Mouse (Mus musculus) forebrain, embryonic 12.5 days (tissue): ENCODE results near the gene Rasd2. TPM values are rescaled to one million over a fixed set of nuclear protein-coding genes. Genes with fewer than 3 reads are reported as not detected.

Experiments
- ATAC-seq: fragments of 200-750 bp; cut with Nextera tagmentation; 2 replicates; pipeline ENCODE4 v1.8.0; 2017; ENCODE audit warnings: moderate TSS enrichment; ENCODE audit not compliant: low FRiP score
- H3K27ac ChIP-seq: fragments of 300-500 bp; sonication (generic); 2 replicates; pipeline ENCODE4 v1.5.1; 2016; ENCODE audit warnings: mild to moderate bottlenecking
- H3K27me3 ChIP-seq: fragments of 300-500 bp; sonication (generic); 2 replicates; pipeline ENCODE4 v1.6.1; 2016; ENCODE audit warnings: mild to moderate bottlenecking
- H3K36me3 ChIP-seq: fragments of 300-500 bp; sonication (generic); replicated peaks from 2 replicates; pipeline ENCODE4 v1.6.1; 2016; ENCODE audit warnings: mild to moderate bottlenecking
- H3K4me1 ChIP-seq: fragments of 300-500 bp; sonication (generic); 2 replicates; pipeline ENCODE4 v1.6.1; 2016
- H3K4me2 ChIP-seq: fragments of 300-500 bp; sonication (generic); 2 replicates; pipeline ENCODE4 v1.6.1; 2016; ENCODE audit warnings: mild to moderate bottlenecking, moderate library complexity
- H3K4me3 ChIP-seq: fragments of 300-500 bp; sonication (generic); replicated peaks from 2 replicates; pipeline ENCODE4 v1.5.1; 2016; ENCODE audit warnings: mild to moderate bottlenecking
- H3K9ac ChIP-seq: fragments of 300-500 bp; sonication (generic); 2 replicates; pipeline ENCODE4 v1.6.1; 2016; ENCODE audit warnings: mild to moderate bottlenecking
- H3K9me3 ChIP-seq: fragments of 300-500 bp; sonication (generic); 2 replicates; pipeline ENCODE4 v1.6.1; 2016
- WGBS: fragments of 180-500 bp; shearing (Covaris S2); methylation state at CpG from one replicate; pipeline ENCODE4 v1.1.7; 2016; 5-methylcytosine and 5-hydroxymethylcytosine counted together
- polyA plus RNA-seq: library from polyadenylated mRNA; unstranded; fragments of >200 nt; fragmentation: Nextera tagmentation; extraction: Ambion mirVana; gene quantifications from 2 replicates; pipeline ENCODE4 v1.2.1, GENCODE M21; 2016

The Rasd2 gene
- polyA plus RNA-seq, 1 experiment from 2014 or later: 0.13 TPM

- Histone ChIP-seq H3K9me3 (no peaks in the 10 kb centered on the region), H3K4me2 (no peak overlapping the region), H3K27ac (no peak overlapping the region), H3K36me3 (no peaks in the 10 kb centered on the region), H3K4me1 (no peaks in the 10 kb centered on the region), H3K9ac (no peak overlapping the region), H3K4me3 (no peak overlapping the region), H3K27me3 (no peaks in the 10 kb centered on the region)
- WGBS: 65% methylated on average over 4 of the region's 4 CpGs
- ATAC-seq: no peak
Measured at GRCm38 (mm10) chr8:75233915-75234554, 20.3 kb downstream of the Rasd2 start.

GRCm38 (mm10) chr8:75247331-75247730 lies 33.6 kb downstream of the Rasd2 start:
- H3K4me2 ChIP-seq: no peak overlapping the region
- no peak for ATAC-seq
- H3K9me3 ChIP-seq: peaks cover 6% of the 10 kb centered on the region
- H3K4me1 ChIP-seq: no peaks in the 10 kb centered on the region
- no peaks in the 10 kb centered on the region for H3K27me3 ChIP-seq
- H3K4me3 ChIP-seq: no peak overlapping the region
- H3K27ac ChIP-seq: no peak overlapping the region
- no peak overlapping the region for H3K9ac ChIP-seq
- 87% methylated on average over 15 of the region's 15 CpGs for WGBS
- H3K36me3 ChIP-seq: no peaks in the 10 kb centered on the region

- no peak overlapping the region for H3K4me2 ChIP-seq
- WGBS: 91% methylated on average over 4 of the region's 4 CpGs
- H3K36me3 ChIP-seq: no peaks in the 10 kb centered on the region
- H3K4me1 ChIP-seq: no peaks in the 10 kb centered on the region
- no peak for ATAC-seq
- no peaks in the 10 kb centered on the region for H3K27me3 ChIP-seq
- H3K27ac ChIP-seq: no peak overlapping the region
- H3K4me3 ChIP-seq: no peak overlapping the region
- no peak overlapping the region for H3K9ac ChIP-seq
- H3K9me3 ChIP-seq: peaks cover 6% of the 10 kb centered on the region
Measured at GRCm38 (mm10) chr8:75249186-75249585, 35.4 kb downstream of the Rasd2 start.

GRCm38 (mm10) chr8:75254027-75254426 lies 40.3 kb downstream of the Rasd2 start:
- WGBS: 90% methylated on average over 3 of the region's 3 CpGs
- no peak for ATAC-seq
- H3K27ac ChIP-seq: no peak overlapping the region
- no peak overlapping the region for H3K4me2 ChIP-seq
- H3K9ac ChIP-seq: no peak overlapping the region
- no peak overlapping the region for H3K4me3 ChIP-seq
- no peaks in the 10 kb centered on the region for H3K4me1 ChIP-seq
- no peaks in the 10 kb centered on the region for H3K36me3 ChIP-seq
- no peaks in the 10 kb centered on the region for H3K9me3 ChIP-seq
- no peaks in the 10 kb centered on the region for H3K27me3 ChIP-seq

GRCm38 (mm10) chr8:75255635-75256034 lies 41.9 kb downstream of the Rasd2 start:
- 93% methylated on average over 3 of the region's 3 CpGs for WGBS

GRCm38 (mm10) chr8:75272166-75272565 lies 58.4 kb downstream of the Rasd2 start:
- no peak overlapping the region for H3K27ac ChIP-seq
- no peak overlapping the region for H3K4me2 ChIP-seq
- no peaks in the 10 kb centered on the region for H3K4me1 ChIP-seq
- H3K27me3 ChIP-seq: no peaks in the 10 kb centered on the region
- no peaks in the 10 kb centered on the region for H3K36me3 ChIP-seq
- no peak overlapping the region for H3K4me3 ChIP-seq
- 39% methylated on average over 4 of the region's 4 CpGs for WGBS
- H3K9ac ChIP-seq: no peak overlapping the region
- H3K9me3 ChIP-seq: peaks cover 4% of the 10 kb centered on the region; the same call in 1 of the 2 replicates
- no peak for ATAC-seq

More at GRCm38 (mm10) chr8:75255635-75256034, 41.9 kb downstream of the Rasd2 start:
- Histone ChIP-seq H3K36me3 (no peaks in the 10 kb centered on the region), H3K4me2 (no peak overlapping the region), H3K27ac (no peak overlapping the region), H3K9me3 (no peaks in the 10 kb centered on the region), H3K4me1 (no peaks in the 10 kb centered on the region), H3K27me3 (no peaks in the 10 kb centered on the region), H3K9ac (no peak overlapping the region), H3K4me3 (no peak overlapping the region)
- ATAC-seq: no peak

Other genes starting within 250 kb of the Rasd2 start
- 48.1 and 49.8 TPM in 2 replicates for gene Hmgxb4, start 220.6 kb upstream of the Rasd2 start, polyA plus RNA-seq
- gene Tom1, start 180.2 kb upstream of the Rasd2 start, polyA plus RNA-seq: 21.9 and 23.0 TPM in 2 replicates
- 13.2 and 13.5 TPM in 2 replicates for gene Hmox1, start 120.3 kb upstream of the Rasd2 start, polyA plus RNA-seq
- gene Mcm5, start 104.4 kb upstream of the Rasd2 start, polyA plus RNA-seq: 189 and 190 TPM in 2 replicates
- 0.15 and 0.29 TPM in 2 replicates for gene Gm10358, start 192.6 kb downstream of the Rasd2 start, polyA plus RNA-seq
- not detected in 2 replicates for gene Iqcm, start 234.8 kb downstream of the Rasd2 start, polyA plus RNA-seq